Mouse (Mus musculus) CD8-positive naive resting alpha-beta T cell, adult 2 months (primary cell): ENCODE measurements around the gene Alg3.

Experiments
- DNase-seq, 2 experiments: peaks; one replicate each; pipeline ENCODE4 v3.0.0; 2022; ENCODE audit warnings: low read depth in 2 of 2, low spot score in 2 of 2

Alg3 gene

GRCm38 (mm10) chr16:20610501-20611356 lies 806 bp downstream of the Alg3 start:
- DNase-seq: peak; percentile 75 to 82

DNA sequence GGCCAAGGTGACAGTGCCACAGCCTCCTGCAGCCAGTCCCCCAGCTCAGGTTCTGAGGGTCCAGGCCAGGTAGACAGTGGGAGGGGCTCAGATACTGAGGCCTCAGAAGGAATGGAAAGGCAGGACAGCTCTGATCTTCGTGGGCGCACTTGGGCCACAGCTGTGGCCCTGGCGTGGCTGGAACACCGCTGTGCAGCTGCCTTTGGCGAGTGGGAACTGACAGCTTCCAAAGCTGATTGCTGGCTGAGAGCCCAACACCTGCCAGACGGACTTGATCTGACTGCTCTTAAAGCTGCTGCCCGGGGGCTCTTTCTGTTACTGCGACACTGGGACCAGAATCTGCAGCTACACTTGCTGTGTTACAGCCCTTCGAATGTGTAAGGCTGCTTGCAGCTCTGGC lies 6.8 kb downstream of the Alg3 start:
- DNase-seq: no peak

DNA sequence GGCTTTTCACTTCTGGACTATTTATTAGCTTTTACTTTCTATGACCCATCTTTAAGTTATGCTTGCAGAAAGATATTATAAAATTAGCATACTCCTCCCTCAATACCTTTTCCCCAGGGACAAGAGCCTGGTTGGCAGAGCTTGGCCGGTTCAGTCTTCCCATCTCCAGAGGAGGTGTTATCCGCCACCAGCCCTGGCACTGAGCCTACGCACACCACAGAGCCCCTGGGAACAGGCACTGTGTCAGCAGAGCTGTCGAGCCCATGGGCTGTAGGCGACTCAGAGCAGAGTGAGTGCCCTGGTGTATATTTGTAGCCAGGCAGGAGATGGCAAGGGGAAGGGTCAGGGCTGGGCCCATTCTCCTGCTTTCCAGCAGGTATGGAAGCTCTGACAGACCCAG lies 11.0 kb downstream of the Alg3 start:
- no peak for DNase-seq

GRCm38 (mm10) chr16:20596687-20597441 lies 14.7 kb downstream of the Alg3 start:
- no peak for DNase-seq

GRCm38 (mm10) chr16:20595737-20596136 lies 15.8 kb downstream of the Alg3 start:
- DNase-seq: no peak

DNA sequence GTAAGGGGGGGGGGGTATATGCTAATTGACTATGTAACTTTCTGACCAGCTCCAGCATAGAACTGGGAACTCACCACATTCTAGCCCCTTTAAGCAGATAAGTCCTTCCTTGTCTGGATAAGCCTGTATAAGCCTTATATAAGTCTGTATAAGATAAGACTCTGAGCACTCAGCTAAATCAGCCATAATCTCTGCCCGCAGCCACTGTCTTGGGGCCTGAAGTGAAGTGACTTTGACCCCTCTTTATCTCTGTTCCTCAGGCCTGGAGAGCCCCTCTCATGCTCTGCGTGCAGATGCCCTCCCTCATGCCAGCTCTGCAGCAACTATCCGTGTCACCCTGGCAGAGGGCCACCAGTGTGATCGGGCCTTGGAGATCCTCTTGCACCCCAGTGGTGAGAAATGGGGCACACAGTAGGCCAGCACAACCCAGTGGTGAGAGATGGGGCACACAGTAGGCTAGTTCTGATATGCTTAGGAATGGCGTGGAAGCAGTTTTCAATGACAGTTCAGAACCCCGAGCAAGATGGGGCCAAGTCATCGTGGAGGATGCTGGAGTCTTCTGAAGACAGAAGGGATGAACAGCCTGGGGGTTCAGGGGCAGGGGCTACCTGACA lies 16.4 kb downstream of the Alg3 start:
- DNase-seq: no peak

DNA sequence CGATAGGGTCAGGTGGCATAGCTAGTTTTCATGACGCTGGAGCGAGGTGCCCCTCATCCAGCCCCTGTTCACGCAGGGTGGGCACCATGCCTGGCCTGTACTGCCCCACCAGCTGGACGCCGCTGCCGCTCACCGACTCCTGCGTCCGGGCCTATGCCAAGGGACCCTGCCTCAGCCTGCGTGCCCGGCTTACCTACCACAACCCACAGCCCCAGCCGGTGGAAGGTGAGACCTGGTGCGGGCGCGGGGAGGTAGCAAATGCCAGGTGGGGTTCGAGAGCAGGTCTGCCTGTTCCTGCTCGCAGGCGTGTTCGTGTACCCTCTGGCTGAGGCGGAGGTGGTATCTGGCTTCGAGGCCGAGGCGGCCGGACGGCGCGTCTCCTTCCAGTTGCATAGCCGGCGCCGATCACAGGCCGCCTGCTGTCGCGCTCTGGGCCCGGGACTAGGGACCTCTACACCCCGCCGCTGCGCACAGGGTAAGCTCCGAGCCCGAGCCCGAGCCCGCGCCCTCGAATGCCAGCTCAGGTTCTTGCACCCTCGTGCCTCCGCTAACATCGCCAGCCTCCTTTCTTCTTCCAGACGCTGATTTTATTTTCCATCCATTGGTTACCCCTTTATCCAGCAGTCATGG lies 20.3 kb downstream of the Alg3 start:
- no peak for DNase-seq

- DNase-seq: no peak
Observed at GRCm38 (mm10) chr16:20590680-20591038, 20.9 kb downstream of the Alg3 start.

GRCm38 (mm10) chr16:20589939-20590679 lies 21.4 kb downstream of the Alg3 start:
- DNase-seq: no peak

- no peak for DNase-seq
Observed at GRCm38 (mm10) chr16:20589366-20589938, 22.1 kb downstream of the Alg3 start, which contains the start of gene Vwa5b2. Gene Vwa5b2 (plus strand): TSS chr16:20589471.

- DNase-seq: no peak
Observed at GRCm38 (mm10) chr16:20565075-20565474, 46.5 kb downstream of the Alg3 start.

DNA sequence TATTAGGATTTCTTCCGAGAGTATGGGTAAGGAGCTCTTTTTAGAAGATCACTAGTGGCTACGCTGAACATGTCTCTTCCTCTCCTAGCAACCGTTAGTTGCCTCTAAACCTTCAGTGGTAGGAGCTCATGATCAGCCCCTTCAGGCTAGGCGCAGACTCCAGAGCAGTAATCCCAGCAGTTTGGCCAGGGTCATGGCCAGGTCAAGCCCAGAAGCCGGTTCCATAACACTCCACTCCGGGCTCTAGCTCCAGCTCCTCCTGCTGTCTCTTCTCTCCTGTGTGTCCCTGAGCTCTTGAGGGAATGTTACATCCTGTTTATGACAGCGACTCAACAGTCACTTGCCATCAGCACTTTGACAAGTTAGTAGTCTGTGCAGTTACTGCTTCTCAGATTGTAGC lies 54.2 kb downstream of the Alg3 start:
- no peak for DNase-seq
